Mouse (Mus musculus) stomach, embryonic 15.5 days (tissue): ENCODE results near the gene Adcy6. TPM values are rescaled to one million over a fixed set of nuclear protein-coding genes. Genes with fewer than 3 reads are reported as not detected.

ENCODE experiments used
- ATAC-seq: fragments of 200-750 bp; cut with Nextera tagmentation; 2 replicates; pipeline ENCODE4 v1.8.0; 2017; ENCODE audit warnings: low read depth, moderate number of reproducible peaks, moderate TSS enrichment; ENCODE audit not compliant: insufficient read depth, low FRiP score
- H3K27ac ChIP-seq: fragments of 300-500 bp; sonication (generic); 2 replicates; pipeline ENCODE4 v1.5.1; 2015; ENCODE audit warnings: mild to moderate bottlenecking, inconsistent platforms
- H3K27me3 ChIP-seq: fragments of 300-500 bp; sonication (generic); replicated peaks from 2 replicates; pipeline ENCODE4 v1.6.1; 2015; ENCODE audit warnings: inconsistent platforms
- H3K36me3 ChIP-seq: fragments of 300-500 bp; sonication (generic); 2 replicates; pipeline ENCODE4 v1.6.1; 2015; ENCODE audit warnings: inconsistent platforms
- H3K4me1 ChIP-seq: fragments of 300-500 bp; sonication (generic); 2 replicates; pipeline ENCODE4 v1.6.1; 2015; ENCODE audit warnings: inconsistent platforms
- H3K4me2 ChIP-seq: fragments of 300-500 bp; sonication (generic); 2 replicates; pipeline ENCODE4 v1.6.1; 2015; ENCODE audit warnings: mild to moderate bottlenecking, inconsistent platforms
- H3K4me3 ChIP-seq: fragments of 300-500 bp; sonication (generic); replicated peaks from 2 replicates; pipeline ENCODE4 v1.5.1; 2015; ENCODE audit warnings: inconsistent platforms
- H3K9ac ChIP-seq: fragments of 300-500 bp; sonication (generic); 2 replicates; pipeline ENCODE4 v1.6.1; 2015; ENCODE audit warnings: inconsistent platforms
- H3K9me3 ChIP-seq: fragments of 300-500 bp; sonication (generic); 2 replicates; pipeline ENCODE4 v1.6.1; 2016; ENCODE audit warnings: inconsistent platforms
- WGBS: fragments of 180-500 bp; shearing (Covaris S2); methylation state at CpG from one replicate; pipeline ENCODE4 v1.1.7; 2015; 5-methylcytosine and 5-hydroxymethylcytosine counted together
- polyA plus RNA-seq: library from polyadenylated mRNA; unstranded; fragments of >200 nt; fragmentation: Nextera tagmentation; extraction: Ambion mirVana; gene quantifications from 2 replicates; pipeline ENCODE4 v1.2.1, GENCODE M21; 2015

Gene Adcy6
- polyA plus RNA-seq, 1 experiment from 2014 or later = 21.9 TPM

- H3K4me3 ChIP-seq = no peak overlapping the region
- WGBS = 22% methylated on average over 8 of the region's 8 CpGs
- no peak overlapping the region for H3K9ac ChIP-seq
- ATAC-seq = no peak
- 0 out of 2 replicates have a peak, but pooled peaks cover 7% of the 10 kb centered on the region for H3K27me3 ChIP-seq
- no peak overlapping the region for H3K4me2 ChIP-seq
- no peaks in the 10 kb centered on the region for H3K9me3 ChIP-seq
- H3K27ac ChIP-seq = no peak overlapping the region
- H3K36me3 ChIP-seq = no peaks in the 10 kb centered on the region
- peaks cover 24% of the 10 kb centered on the region for H3K4me1 ChIP-seq
Observed at GRCm38 (mm10) chr15:98626078-98626477, 16.2 kb upstream of the Adcy6 start.

- H3K4me2 ChIP-seq = no peak overlapping the region
- H3K4me1 ChIP-seq = peaks cover 7% of the 10 kb centered on the region
- H3K27ac ChIP-seq = no peak overlapping the region
- ATAC-seq = no peak
- no peak overlapping the region for H3K9ac ChIP-seq
- no peaks in the 10 kb centered on the region for H3K27me3 ChIP-seq
- H3K4me3 ChIP-seq = no peak overlapping the region
- H3K9me3 ChIP-seq = no peaks in the 10 kb centered on the region
- WGBS = 50% methylated on average over 5 of the region's 5 CpGs
- H3K36me3 ChIP-seq = no peaks in the 10 kb centered on the region
Observed at GRCm38 (mm10) chr15:98623361-98623821, 13.5 kb upstream of the Adcy6 start.

- Histone ChIP-seq H3K36me3 (no peaks in the 10 kb centered on the region), H3K9ac (no peak overlapping the region), H3K27ac (no peak overlapping the region), H3K9me3 (no peaks in the 10 kb centered on the region), H3K4me2 (no peak overlapping the region), H3K4me3 (no peak overlapping the region), H3K4me1 (0 out of 2 replicates have a peak, but pooled peaks cover 4% of the 10 kb centered on the region), H3K27me3 (no peaks in the 10 kb centered on the region)
- 24% methylated on average over 6 of the region's 6 CpGs for WGBS
- no peak for ATAC-seq
Observed at GRCm38 (mm10) chr15:98622721-98623120, 12.8 kb upstream of the Adcy6 start.

GRCm38 (mm10) chr15:98622199-98622598 is 12.3 kb upstream of the Adcy6 start:
- Histone ChIP-seq H3K27me3 (no peaks in the 10 kb centered on the region), H3K27ac (no peak overlapping the region), H3K4me3 (no peak overlapping the region), H3K9ac (no peak overlapping the region), H3K9me3 (no peaks in the 10 kb centered on the region), H3K36me3 (no peaks in the 10 kb centered on the region), H3K4me1 (0 out of 2 replicates have a peak, but pooled peaks cover 4% of the 10 kb centered on the region), H3K4me2 (no peak overlapping the region)
- WGBS = 20% methylated on average over 7 of the region's 7 CpGs
- no peak for ATAC-seq

- no peak overlapping the region for H3K4me3 ChIP-seq
- ATAC-seq = no peak
Observed at GRCm38 (mm10) chr15:98617176-98617537, 7.3 kb upstream of the Adcy6 start.

GRCm38 (mm10) chr15:98616362-98617175 is 6.7 kb upstream of the Adcy6 start:
- 37% methylated on average over 20 of the region's 20 CpGs for WGBS
- Histone ChIP-seq H3K27ac (no peak overlapping the region; the same call in 1 of the 2 replicates), H3K4me2 (peak overlapping the region; percentile 37)

More at GRCm38 (mm10) chr15:98617176-98617537, 7.3 kb upstream of the Adcy6 start:
- Histone ChIP-seq H3K27me3 (no peaks in the 10 kb centered on the region), H3K9ac (no peak overlapping the region), H3K27ac (no peak overlapping the region), H3K4me2 (peak overlapping the region; percentile 37), H3K36me3 (no peaks in the 10 kb centered on the region), H3K9me3 (no peaks in the 10 kb centered on the region), H3K4me1 (peaks cover 12% of the 10 kb centered on the region; the same call in 1 of the 2 replicates)
- WGBS = 1% methylated on average over 12 of the region's 12 CpGs

GRCm38 (mm10) chr15:98615751-98616150 is 5.9 kb upstream of the Adcy6 start:
- Histone ChIP-seq H3K9ac (no peak overlapping the region), H3K4me1 (peaks cover 12% of the 10 kb centered on the region; the same call in 1 of the 2 replicates), H3K27me3 (no peaks in the 10 kb centered on the region), H3K27ac (no peak overlapping the region), H3K9me3 (no peaks in the 10 kb centered on the region), H3K4me3 (no peak overlapping the region), H3K4me2 (no peak overlapping the region), H3K36me3 (no peaks in the 10 kb centered on the region)
- WGBS = 73% methylated on average over 6 of the region's 6 CpGs
- no peak for ATAC-seq

More at GRCm38 (mm10) chr15:98616362-98617175, 6.7 kb upstream of the Adcy6 start:
- Histone ChIP-seq H3K9me3 (no peaks in the 10 kb centered on the region), H3K27me3 (no peaks in the 10 kb centered on the region), H3K4me1 (peaks cover 12% of the 10 kb centered on the region; the same call in 1 of the 2 replicates), H3K4me3 (no peak overlapping the region), H3K36me3 (no peaks in the 10 kb centered on the region), H3K9ac (no peak overlapping the region)
- no peak for ATAC-seq

- WGBS = 55% methylated on average over 6 of the region's 6 CpGs
- Histone ChIP-seq H3K36me3 (no peaks in the 10 kb centered on the region), H3K9ac (no peak overlapping the region), H3K4me3 (no peak overlapping the region), H3K27me3 (no peaks in the 10 kb centered on the region), H3K27ac (no peak overlapping the region), H3K9me3 (no peaks in the 10 kb centered on the region), H3K4me2 (no peak overlapping the region), H3K4me1 (peaks cover 18% of the 10 kb centered on the region)
- ATAC-seq = no peak
Observed at GRCm38 (mm10) chr15:98614971-98615370, 5.1 kb upstream of the Adcy6 start.

- H3K36me3 ChIP-seq = no peaks in the 10 kb centered on the region
- ATAC-seq = no peak
- no peak overlapping the region for H3K27ac ChIP-seq
- no peak overlapping the region for H3K4me3 ChIP-seq
- WGBS = 41% methylated on average over 9 of the region's 9 CpGs
- H3K9ac ChIP-seq = no peak overlapping the region
- H3K4me2 ChIP-seq = no peak overlapping the region
- no peaks in the 10 kb centered on the region for H3K27me3 ChIP-seq
- no peaks in the 10 kb centered on the region for H3K9me3 ChIP-seq
- H3K4me1 ChIP-seq = peaks cover 19% of the 10 kb centered on the region
Observed at GRCm38 (mm10) chr15:98614551-98614950, 4.7 kb upstream of the Adcy6 start.

GRCm38 (mm10) chr15:98612229-98612628 is 2.4 kb upstream of the Adcy6 start:
- H3K27ac ChIP-seq = no peak overlapping the region
- H3K9me3 ChIP-seq = no peaks in the 10 kb centered on the region
- 92% methylated on average over 3 of the region's 3 CpGs for WGBS
- H3K4me2 ChIP-seq = no peak overlapping the region
- peaks cover 29% of the 10 kb centered on the region for H3K4me1 ChIP-seq
- H3K9ac ChIP-seq = no peak overlapping the region
- H3K36me3 ChIP-seq = no peaks in the 10 kb centered on the region
- H3K27me3 ChIP-seq = no peaks in the 10 kb centered on the region
- ATAC-seq = no peak
- H3K4me3 ChIP-seq = no peak overlapping the region

- no peaks in the 10 kb centered on the region for H3K36me3 ChIP-seq
- 4% methylated on average over 12 of the region's 12 CpGs for WGBS
- peak overlapping the region; percentile 90 for H3K4me2 ChIP-seq
- H3K27ac ChIP-seq = peak overlapping the region; percentile 96
- ATAC-seq = no peak
- H3K27me3 ChIP-seq = no peaks in the 10 kb centered on the region
- peak overlapping the region; percentile 64 for H3K9ac ChIP-seq
- peak overlapping the region; percentile 79 for H3K4me3 ChIP-seq
- H3K9me3 ChIP-seq = no peaks in the 10 kb centered on the region
- H3K4me1 ChIP-seq = peaks cover 24% of the 10 kb centered on the region
Observed at GRCm38 (mm10) chr15:98610131-98610633, 306 bp upstream of the Adcy6 start.

GRCm38 (mm10) chr15:98608784-98609250 is 1.1 kb downstream of the Adcy6 start:
- WGBS = under 1% methylated on average over 9 of the region's 26 CpGs
- no peak for ATAC-seq

More at GRCm38 (mm10) chr15:98608784-98609250, 1.1 kb downstream of the Adcy6 start:
- Histone ChIP-seq H3K27me3 (no peaks in the 10 kb centered on the region), H3K4me3 (peak overlapping the region; percentile 79), H3K36me3 (peaks cover 7% of the 10 kb centered on the region), H3K27ac (peak overlapping the region; percentile 96), H3K4me1 (peaks cover 30% of the 10 kb centered on the region), H3K4me2 (peak overlapping the region; percentile 90), H3K9me3 (no peaks in the 10 kb centered on the region), H3K9ac (peak overlapping the region; percentile 64)
